Mouse (Mus musculus) v-Abl transformed pro-B cells (cell line): Measurements from ENCODE around the gene Tbl1x.

Experiments used
- in situ Hi-C, 2 experiments: fragments of 400-800 bp; cut with MboI; formaldehyde crosslinking; loops; one replicate each; pipeline ENCODE4 v1.15.1; 2025; ENCODE audit not compliant: unreplicated experiment in 2 of 2

Gene Tbl1x

GRCm38 (mm10) chrX:77669779-77670550 lies 159.2 kb downstream of the Tbl1x start:
- in situ Hi-C loops: no loop called here
